Mouse (Mus musculus): ENCODE data around the gene Tmem94. TPM values are rescaled to one million over a fixed set of nuclear protein-coding genes. Genes with fewer than 3 reads are reported as not detected.

The Tmem94 gene
- polyA plus RNA-seq, 1 experiment: 29.2 TPM

- H3K9me3 ChIP-seq (replicated peaks; ENCODE audit: control insufficient read depth, insufficient read depth, low read length, poor library complexity, severe bottlenecking): no peaks in the 10 kb centered on the region
- H3K27ac ChIP-seq (ENCODE audit: insufficient read depth, low read length): no peak overlapping the region
- H3K4me3 ChIP-seq (ENCODE audit: low read depth, low read length): no peak overlapping the region
- no peak overlapping the region for H3K9ac ChIP-seq (ENCODE audit: low read depth, poor library complexity, severe bottlenecking)
- TF ChIP-seq CTCF (IDR thresholded peaks at IDR 0.05; ENCODE audit: low read depth, low read length) (no peak), POLR2A (IDR thresholded peaks at IDR 0.05; ENCODE audit: insufficient read depth, low read length) (no peak), EP300 (IDR thresholded peaks at IDR 0.05; ENCODE audit: insufficient read depth, low read depth, low read length) (no peak)
- H3K4me1 ChIP-seq (ENCODE audit: control insufficient read depth, insufficient read depth, low read length): no peaks in the 10 kb centered on the region
- no peaks in the 10 kb centered on the region for H3K27me3 ChIP-seq (ENCODE audit: control insufficient read depth, insufficient read depth, low read length, poor library complexity, severe bottlenecking)
- H3K36me3 ChIP-seq (ENCODE audit: control insufficient read depth, insufficient read depth, low read length, poor library complexity, severe bottlenecking): peaks cover 11% of the 10 kb centered on the region; the same call in 1 of the 2 replicates
Observed at GRCm38 (mm10) chr11:115796898-115797297, 31.7 kb downstream of the Tmem94 start.

DNA sequence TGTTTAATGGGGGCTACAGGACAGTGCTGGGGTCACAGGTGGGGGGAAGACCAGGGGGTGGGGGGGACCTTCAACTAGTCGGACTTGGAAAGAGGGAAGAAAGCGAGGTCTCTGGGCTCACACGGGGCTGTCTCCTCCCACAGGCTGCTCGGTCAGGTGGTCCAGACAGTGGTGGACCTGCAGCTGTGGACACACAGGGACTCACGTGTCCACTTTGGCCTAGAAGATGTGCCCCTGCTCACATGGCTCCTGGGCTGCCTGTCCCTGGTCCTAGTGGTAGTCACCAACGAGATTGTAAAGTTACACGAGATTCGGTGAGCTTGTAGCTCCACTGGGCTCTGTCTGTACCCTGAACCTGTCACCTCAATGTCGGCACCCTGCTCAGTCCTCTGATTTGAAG lies 32.4 kb downstream of the Tmem94 start:
- Histone ChIP-seq H3K9ac (ENCODE audit: low read depth, poor library complexity, severe bottlenecking) (no peak overlapping the region), H3K9me3 (replicated peaks; ENCODE audit: control insufficient read depth, insufficient read depth, low read length, poor library complexity, severe bottlenecking) (no peaks in the 10 kb centered on the region), H3K27me3 (ENCODE audit: control insufficient read depth, insufficient read depth, low read length, poor library complexity, severe bottlenecking) (no peaks in the 10 kb centered on the region), H3K36me3 (ENCODE audit: control insufficient read depth, insufficient read depth, low read length, poor library complexity, severe bottlenecking) (peaks cover 11% of the 10 kb centered on the region; the same call in 1 of the 2 replicates), H3K27ac (ENCODE audit: insufficient read depth, low read length) (no peak overlapping the region), H3K4me3 (ENCODE audit: low read depth, low read length) (no peak overlapping the region), H3K4me1 (ENCODE audit: control insufficient read depth, insufficient read depth, low read length) (no peaks in the 10 kb centered on the region)
- TF ChIP-seq POLR2A (IDR thresholded peaks at IDR 0.05; ENCODE audit: insufficient read depth, low read length) (no peak), CTCF (IDR thresholded peaks at IDR 0.05; ENCODE audit: low read depth, low read length) (no peak), EP300 (IDR thresholded peaks at IDR 0.05; ENCODE audit: insufficient read depth, low read depth, low read length) (no peak)

DNA sequence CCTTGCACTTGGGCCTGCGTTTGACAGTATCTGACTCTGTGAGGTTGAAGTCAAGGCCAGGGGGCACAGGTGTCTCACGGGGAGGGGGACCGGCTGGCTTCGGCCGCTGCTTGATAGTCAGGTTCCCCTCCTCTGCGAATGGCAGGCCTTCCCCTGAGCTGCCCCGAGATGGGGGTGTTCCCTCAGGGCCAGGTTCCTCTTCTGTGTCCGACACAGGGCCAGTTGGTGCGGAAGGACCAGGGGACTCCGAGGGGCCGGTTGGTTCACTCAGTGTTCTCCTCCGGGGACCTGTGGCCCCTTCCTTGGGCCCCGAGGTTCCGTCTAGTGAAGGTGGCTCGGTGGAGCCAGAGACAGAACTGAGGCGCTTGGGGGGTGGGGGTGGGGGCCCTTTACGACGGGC lies 35.7 kb downstream of the Tmem94 start:
- Histone ChIP-seq H3K27ac (ENCODE audit: insufficient read depth, low read length) (no peak overlapping the region), H3K9me3 (replicated peaks; ENCODE audit: control insufficient read depth, insufficient read depth, low read length, poor library complexity, severe bottlenecking) (no peaks in the 10 kb centered on the region), H3K4me3 (ENCODE audit: low read depth, low read length) (no peak overlapping the region)

GRCm38 (mm10) chr11:115803072-115803709 lies 38.0 kb downstream of the Tmem94 start:
- Histone ChIP-seq H3K27me3 (ENCODE audit: control insufficient read depth, insufficient read depth, low read length, poor library complexity, severe bottlenecking) (no peaks in the 10 kb centered on the region), H3K36me3 (ENCODE audit: control insufficient read depth, insufficient read depth, low read length, poor library complexity, severe bottlenecking) (peaks cover 5% of the 10 kb centered on the region; the same call in 1 of the 2 replicates), H3K4me3 (ENCODE audit: low read depth, low read length) (no peak overlapping the region), H3K9me3 (replicated peaks; ENCODE audit: control insufficient read depth, insufficient read depth, low read length, poor library complexity, severe bottlenecking) (no peaks in the 10 kb centered on the region), H3K4me1 (ENCODE audit: control insufficient read depth, insufficient read depth, low read length) (no peaks in the 10 kb centered on the region), H3K9ac (ENCODE audit: low read depth, poor library complexity, severe bottlenecking) (no peak overlapping the region), H3K27ac (ENCODE audit: insufficient read depth, low read length) (no peak overlapping the region)
- TF ChIP-seq CTCF (IDR thresholded peaks at IDR 0.05; ENCODE audit: low read depth, low read length): no peak
- TF ChIP-seq EP300 (IDR thresholded peaks at IDR 0.05; ENCODE audit: insufficient read depth, low read depth, low read length): no peak

More for the DNA sequence above, 35.7 kb downstream of the Tmem94 start:
- Histone ChIP-seq H3K4me1 (ENCODE audit: control insufficient read depth, insufficient read depth, low read length) (no peaks in the 10 kb centered on the region), H3K36me3 (ENCODE audit: control insufficient read depth, insufficient read depth, low read length, poor library complexity, severe bottlenecking) (peaks cover 11% of the 10 kb centered on the region; the same call in 1 of the 2 replicates), H3K27me3 (ENCODE audit: control insufficient read depth, insufficient read depth, low read length, poor library complexity, severe bottlenecking) (no peaks in the 10 kb centered on the region), H3K9ac (ENCODE audit: low read depth, poor library complexity, severe bottlenecking) (no peak overlapping the region)
- no peak for TF ChIP-seq POLR2A (IDR thresholded peaks at IDR 0.05; ENCODE audit: insufficient read depth, low read length)
- TF ChIP-seq CTCF (IDR thresholded peaks at IDR 0.05; ENCODE audit: low read depth, low read length): no peak
- no peak for TF ChIP-seq EP300 (IDR thresholded peaks at IDR 0.05; ENCODE audit: insufficient read depth, low read depth, low read length)

GRCm38 (mm10) chr11:115805005-115805404 lies 39.8 kb downstream of the Tmem94 start:
- no peaks in the 10 kb centered on the region for H3K27me3 ChIP-seq (ENCODE audit: control insufficient read depth, insufficient read depth, low read length, poor library complexity, severe bottlenecking)
- H3K9me3 ChIP-seq (replicated peaks; ENCODE audit: control insufficient read depth, insufficient read depth, low read length, poor library complexity, severe bottlenecking): no peaks in the 10 kb centered on the region
- TF ChIP-seq CTCF (IDR thresholded peaks at IDR 0.05; ENCODE audit: low read depth, low read length) (no peak), EP300 (IDR thresholded peaks at IDR 0.05; ENCODE audit: insufficient read depth, low read depth, low read length) (no peak), POLR2A (IDR thresholded peaks at IDR 0.05; ENCODE audit: insufficient read depth, low read length) (no peak)
- H3K36me3 ChIP-seq (ENCODE audit: control insufficient read depth, insufficient read depth, low read length, poor library complexity, severe bottlenecking): no peaks in the 10 kb centered on the region; the same call in 1 of the 2 replicates
- no peak overlapping the region for H3K9ac ChIP-seq (ENCODE audit: low read depth, poor library complexity, severe bottlenecking)
- no peak overlapping the region for H3K4me3 ChIP-seq (ENCODE audit: low read depth, low read length)
- H3K4me1 ChIP-seq (ENCODE audit: control insufficient read depth, insufficient read depth, low read length): peaks cover 2% of the 10 kb centered on the region
- H3K27ac ChIP-seq (ENCODE audit: insufficient read depth, low read length): no peak overlapping the region

GRCm38 (mm10) chr11:115806154-115806553 lies 40.9 kb downstream of the Tmem94 start:
- TF ChIP-seq CTCF (IDR thresholded peaks at IDR 0.05; ENCODE audit: low read depth, low read length) (no peak), POLR2A (IDR thresholded peaks at IDR 0.05; ENCODE audit: insufficient read depth, low read length) (no peak), EP300 (IDR thresholded peaks at IDR 0.05; ENCODE audit: insufficient read depth, low read depth, low read length) (no peak)
- H3K9ac ChIP-seq (ENCODE audit: low read depth, poor library complexity, severe bottlenecking): no peak overlapping the region
- no peaks in the 10 kb centered on the region for H3K27me3 ChIP-seq (ENCODE audit: control insufficient read depth, insufficient read depth, low read length, poor library complexity, severe bottlenecking)
- no peak overlapping the region for H3K27ac ChIP-seq (ENCODE audit: insufficient read depth, low read length)
- H3K4me3 ChIP-seq (ENCODE audit: low read depth, low read length): no peak overlapping the region
- H3K36me3 ChIP-seq (ENCODE audit: control insufficient read depth, insufficient read depth, low read length, poor library complexity, severe bottlenecking): no peaks in the 10 kb centered on the region; the same call in 1 of the 2 replicates
- H3K4me1 ChIP-seq (ENCODE audit: control insufficient read depth, insufficient read depth, low read length): peaks cover 2% of the 10 kb centered on the region
- H3K9me3 ChIP-seq (replicated peaks; ENCODE audit: control insufficient read depth, insufficient read depth, low read length, poor library complexity, severe bottlenecking): no peaks in the 10 kb centered on the region

All from ES-Bruce4 (cell line).